Mouse (Mus musculus) E14TG2a.4 (cell line): ENCODE measurements around the gene Arfip1.

Experiments used
- H3K27me3 ChIP-seq: 2 replicates; pipeline ENCODE4 v1.6.1; 2014; ENCODE audit warnings: low read length, control low read depth; ENCODE audit not compliant: insufficient read depth
- H3K36me3 ChIP-seq: 2 replicates; pipeline ENCODE4 v1.6.1; 2014; ENCODE audit warnings: low read length, control low read depth; ENCODE audit not compliant: insufficient read depth
- H3K4me1 ChIP-seq: replicated peaks from 2 replicates; pipeline ENCODE4 v1.6.1; 2014; ENCODE audit warnings: low read depth, low read length, control low read depth
- H3K4me3 ChIP-seq: replicated peaks from 2 replicates; pipeline ENCODE4 v1.5.1; 2014; ENCODE audit warnings: mild to moderate bottlenecking, low read length
- H3K9me3 ChIP-seq: 2 replicates; pipeline ENCODE4 v1.6.1; 2014; ENCODE audit warnings: low read length, control low read depth
- CTCF ChIP-seq: conservative IDR thresholded peaks from 2 replicates; pipeline ENCODE4 v1.5.1; 2014; ENCODE audit warnings: low read length
- NANOG ChIP-seq: IDR thresholded peaks from 2 replicates; pipeline ENCODE4 v1.6.1; 2014; ENCODE audit warnings: borderline replicate concordance, low read length, mixed read lengths
- POU5F1 ChIP-seq: IDR thresholded peaks from 2 replicates; pipeline ENCODE4 v1.6.1; 2014; ENCODE audit warnings: low read length, borderline replicate concordance

Arfip1 gene

DNA sequence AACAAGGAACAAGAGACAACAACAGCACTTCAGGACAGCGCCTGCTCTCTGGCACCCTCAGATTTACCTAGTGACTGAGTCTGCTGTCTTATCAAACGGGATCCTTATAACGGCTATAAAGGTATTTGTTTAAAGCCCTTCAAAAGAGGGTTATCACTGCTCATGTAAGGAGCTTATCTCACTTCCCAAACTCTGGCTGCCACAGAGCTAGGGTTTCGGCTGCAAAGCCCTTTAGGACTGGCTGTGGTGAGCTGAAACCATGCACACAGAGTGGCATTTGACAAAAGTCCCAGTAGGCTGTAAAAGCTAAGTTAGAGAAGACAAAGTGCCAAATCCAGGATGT, 114.3 kb downstream of the Arfip1 start:
- H3K36me3 ChIP-seq: no peaks in the 10 kb centered on the region
- H3K4me1 ChIP-seq: peaks cover 9% of the 10 kb centered on the region
- TF ChIP-seq POU5F1 (no peak), NANOG (no peak), CTCF (no peak)
- H3K27me3 ChIP-seq: peaks cover 4% of the 10 kb centered on the region; the same call in 1 of the 2 replicates
- 0 out of 2 replicates have a peak, but pooled peaks cover under 1% of the 10 kb centered on the region for H3K9me3 ChIP-seq
- no peak overlapping the region for H3K4me3 ChIP-seq

DNA sequence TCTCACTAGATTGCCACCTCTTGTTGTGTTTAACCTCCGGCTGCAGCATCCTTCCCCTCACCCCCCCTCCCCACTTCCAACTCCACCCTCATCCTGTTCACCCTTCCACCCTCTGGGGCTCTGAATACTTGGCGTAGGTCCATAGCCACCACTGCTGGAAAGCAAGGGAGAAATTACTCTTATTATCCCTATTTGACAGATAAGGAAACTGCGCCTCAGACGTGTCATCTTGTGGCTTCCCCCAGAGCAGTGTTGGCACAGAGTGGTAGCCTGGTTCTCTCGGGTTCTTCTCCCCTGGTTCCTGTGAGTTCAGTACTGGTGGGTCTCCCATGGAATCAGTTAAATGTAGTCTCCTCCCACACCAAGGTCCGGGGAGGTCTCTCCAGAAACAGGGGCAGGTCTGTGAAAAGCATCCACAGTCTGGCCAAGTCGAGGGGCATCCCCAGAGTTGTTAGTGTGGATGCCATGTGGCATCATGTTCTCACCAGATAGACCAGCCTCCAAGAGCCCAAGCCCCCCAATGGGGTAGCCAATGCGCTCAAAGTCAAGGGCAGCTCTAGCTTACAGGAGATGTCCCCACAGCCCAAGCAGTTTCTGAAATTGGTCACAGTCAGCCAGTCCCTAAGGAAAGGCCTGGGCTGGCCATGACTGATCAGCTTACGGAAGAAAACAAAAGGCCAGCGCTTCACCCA, 114.9 kb downstream of the Arfip1 start:
- H3K4me3 ChIP-seq: no peak overlapping the region
- no peaks in the 10 kb centered on the region for H3K36me3 ChIP-seq
- H3K9me3 ChIP-seq: no peaks in the 10 kb centered on the region
- H3K4me1 ChIP-seq: peaks cover 10% of the 10 kb centered on the region
- TF ChIP-seq NANOG (no peak), POU5F1 (no peak), CTCF (no peak)
- H3K27me3 ChIP-seq: peaks cover 3% of the 10 kb centered on the region; the same call in 1 of the 2 replicates

- Histone ChIP-seq H3K4me3 (no peak overlapping the region), H3K27me3 (0 out of 2 replicates have a peak, but pooled peaks cover 2% of the 10 kb centered on the region), H3K36me3 (no peaks in the 10 kb centered on the region), H3K4me1 (peaks cover 25% of the 10 kb centered on the region), H3K9me3 (no peaks in the 10 kb centered on the region)
- TF ChIP-seq CTCF (no peak), POU5F1 (no peak), NANOG (no peak)
These were observed 116.5 kb downstream of the Arfip1 start for GRCm38 (mm10) chr3:84465822-84466500.

GRCm38 (mm10) chr3:84461687-84462086, 120.7 kb downstream of the Arfip1 start:
- Histone ChIP-seq H3K4me1 (peaks cover 43% of the 10 kb centered on the region), H3K9me3 (no peaks in the 10 kb centered on the region), H3K27me3 (no peaks in the 10 kb centered on the region), H3K4me3 (no peak overlapping the region), H3K36me3 (no peaks in the 10 kb centered on the region)
- TF ChIP-seq CTCF (no peak), POU5F1 (no peak), NANOG (no peak)

GRCm38 (mm10) chr3:84460952-84461351, 121.5 kb downstream of the Arfip1 start:
- Histone ChIP-seq H3K4me3 (no peak overlapping the region), H3K4me1 (peaks cover 43% of the 10 kb centered on the region), H3K36me3 (no peaks in the 10 kb centered on the region), H3K9me3 (no peaks in the 10 kb centered on the region), H3K27me3 (no peaks in the 10 kb centered on the region)
- TF ChIP-seq CTCF (no peak), POU5F1 (no peak), NANOG (no peak)

GRCm38 (mm10) chr3:84460499-84460898, 121.9 kb downstream of the Arfip1 start:
- TF ChIP-seq POU5F1: no peak
- TF ChIP-seq CTCF: no peak
- TF ChIP-seq NANOG: no peak
- H3K27me3 ChIP-seq: no peaks in the 10 kb centered on the region
- no peaks in the 10 kb centered on the region for H3K36me3 ChIP-seq
- no peak overlapping the region for H3K4me3 ChIP-seq
- peaks cover 43% of the 10 kb centered on the region for H3K4me1 ChIP-seq
- no peaks in the 10 kb centered on the region for H3K9me3 ChIP-seq

DNA sequence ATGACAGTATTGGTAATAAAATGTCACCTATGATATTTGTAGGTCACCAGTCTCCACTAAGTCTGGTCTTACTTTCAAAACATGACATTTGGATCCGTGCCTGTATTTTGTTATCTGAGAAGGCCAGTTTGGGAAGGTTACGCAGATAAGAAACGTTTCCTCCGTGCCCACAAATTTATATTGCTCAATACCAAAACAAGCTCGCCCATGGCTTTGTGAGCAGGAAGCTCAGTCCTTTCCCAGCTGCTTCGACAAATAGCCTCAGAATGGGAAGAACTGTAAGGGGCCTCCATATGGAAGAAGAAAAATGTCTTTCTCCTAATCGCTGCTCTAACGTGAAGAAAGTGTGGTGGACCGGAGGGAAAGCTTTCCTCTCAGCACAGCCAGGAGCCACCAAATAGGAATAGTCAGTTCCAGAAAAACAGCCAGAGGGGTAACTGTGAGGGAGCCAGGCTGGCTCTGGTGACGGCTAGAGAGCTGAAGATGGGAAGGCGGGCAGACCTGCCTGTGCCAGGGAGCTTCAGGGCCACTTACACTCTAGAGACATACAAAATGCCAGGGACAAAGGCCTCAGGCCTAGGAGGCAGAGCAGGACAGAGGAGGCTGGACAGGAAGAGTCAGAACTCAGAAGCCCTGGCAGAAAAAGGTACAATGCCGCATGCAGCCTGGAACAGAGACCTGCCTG, 126.5 kb downstream of the Arfip1 start:
- no peaks in the 10 kb centered on the region for H3K9me3 ChIP-seq
- peaks cover 17% of the 10 kb centered on the region for H3K4me1 ChIP-seq
- peaks cover 6% of the 10 kb centered on the region; the same call in 1 of the 2 replicates for H3K27me3 ChIP-seq
- no peak overlapping the region for H3K4me3 ChIP-seq
- H3K36me3 ChIP-seq: no peaks in the 10 kb centered on the region
- TF ChIP-seq POU5F1: no peak
- no peak for TF ChIP-seq CTCF
- no peak for TF ChIP-seq NANOG

GRCm38 (mm10) chr3:84450651-84451050, 131.8 kb downstream of the Arfip1 start:
- Histone ChIP-seq H3K36me3 (no peaks in the 10 kb centered on the region), H3K27me3 (peaks cover 18% of the 10 kb centered on the region), H3K4me3 (no peak overlapping the region), H3K9me3 (no peaks in the 10 kb centered on the region), H3K4me1 (peaks cover 8% of the 10 kb centered on the region)
- no peak for TF ChIP-seq NANOG
- TF ChIP-seq POU5F1: no peak
- no peak for TF ChIP-seq CTCF
